Comparison of ENCODE assay signal across 19 mouse cellular contexts in genomic region chr5:122700837-122701212, GRCm38 (mm10). TPM values are rescaled to one million over a fixed set of nuclear protein-coding genes. Genes with fewer than 3 reads are reported as not detected.
DNase-seq lines count a peak whose midpoint lies in the region; ATAC-seq and TF ChIP-seq lines count a peak whose summit lies in the region.
"Had no signal": no experiment of that assay in that cellular context is flagged by ENCODE, and none has a peak within 500 bp of the region (broad histone marks: within the 10 kb centered on the region; RNA-seq: fewer than 3 reads in every experiment).

No protein-coding gene starts in this region.

- no peaks in the 10 kb centered on the region for H3K27me3 ChIP-seq in liver, adult 2 months (ENCODE audit: control insufficient read depth, insufficient read depth, low read length)
- no peaks in the 10 kb centered on the region for H3K27me3 ChIP-seq in cerebellum, adult 2 months (ENCODE audit: control insufficient read depth, insufficient read depth, low read length)
- H3K27me3 ChIP-seq: embryonic facial prominence, embryonic 15.5 days; neural tube, embryonic 12.5 days had no signal

- H3K36me3 ChIP-seq in liver, adult 2 months (ENCODE audit: control insufficient read depth, insufficient read depth, low read length) = no peaks in the 10 kb centered on the region
- H3K36me3 ChIP-seq: embryonic facial prominence, embryonic 15.5 days; heart, embryonic 10.5 days; limb, embryonic 10.5 days; neural tube, embryonic 12.5 days had no signal

- DNase-seq in MEL-GATA-1-ER (ENCODE audit: extremely low read depth, low read depth) = peak; percentile 91
- peak; percentile 60 for DNase-seq in liver, adult 2 months (ENCODE audit: extremely low read depth, low read depth, low spot score)
- DNase-seq in right cerebral cortex, postnatal 36 days (ENCODE audit: low spot score in 2 of 2) = no peak
- DNase-seq in left cerebral cortex, postnatal 10 days (ENCODE audit: extremely low spot score in 1 of 2, low spot score in 2 of 2) = no peak
- DNase-seq in cerebellum, adult 2 months = no peak
- no peak for DNase-seq in heart, postnatal 4 days
- DNase-seq: adrenal gland, postnatal 14 days; forebrain, postnatal 0 days; gastrocnemius, postnatal 10 days; heart, postnatal 36 days; kidney, postnatal 25 days; lung, postnatal 14 days; thymus, adult 2 months had no signal

- H3K9ac ChIP-seq in liver, adult 2 months (ENCODE audit: low read depth, low read length) = no peak overlapping the region
- H3K9ac ChIP-seq: embryonic facial prominence, embryonic 15.5 days; forebrain, postnatal 0 days; neural tube, embryonic 12.5 days had no signal

- peak; percentile 45 for ATAC-seq in erythroblast, adult 5-6 weeks (replicated peaks; ENCODE audit: low FRiP score, poor library complexity, severe bottlenecking)
- peak; percentile 49 for ATAC-seq in megakaryocyte progenitor cell, adult 5-6 weeks (replicated peaks; ENCODE audit: poor library complexity)
- ATAC-seq: forebrain, postnatal 0 days had no signal

- no peak overlapping the region for H3K4me3 ChIP-seq in liver, adult 2 months (ENCODE audit: insufficient read depth, low read depth, low read length)
- no peak overlapping the region for H3K4me3 ChIP-seq in cerebellum, adult 2 months (replicated peaks; ENCODE audit: insufficient read depth, low read depth, low read length)
- H3K4me3 ChIP-seq: embryonic facial prominence, embryonic 15.5 days; heart, embryonic 10.5 days; limb, embryonic 10.5 days; neural tube, embryonic 12.5 days had no signal

- H3K4me1 ChIP-seq in liver, adult 2 months (ENCODE audit: control insufficient read depth, insufficient read depth, low read length) = peaks cover 21% of the 10 kb centered on the region
- no peaks in the 10 kb centered on the region for H3K4me1 ChIP-seq in cerebellum, adult 2 months (ENCODE audit: control insufficient read depth, insufficient read depth, low read length)
- H3K4me1 ChIP-seq: embryonic facial prominence, embryonic 15.5 days; limb, embryonic 10.5 days; neural tube, embryonic 12.5 days had no signal

- no peak for TF ChIP-seq CTCF in liver, adult 2 months (IDR thresholded peaks at IDR 0.05; ENCODE audit: low read depth, low read length)
- no peak for TF ChIP-seq CTCF in cerebellum, adult 2 months (IDR thresholded peaks at IDR 0.05; ENCODE audit: borderline replicate concordance, insufficient read depth, low read depth, low read length)

- no peak overlapping the region for H3K27ac ChIP-seq in liver, adult 2 months (replicated peaks; ENCODE audit: insufficient read depth, low read depth, low read length)
- no peak overlapping the region for H3K27ac ChIP-seq in cerebellum, adult 2 months (ENCODE audit: insufficient read depth, low read length)
- H3K27ac ChIP-seq: embryonic facial prominence, embryonic 15.5 days; heart, embryonic 10.5 days; limb, embryonic 10.5 days; neural tube, embryonic 12.5 days had no signal

- no peak for TF ChIP-seq POLR2A in liver, adult 2 months (IDR thresholded peaks at IDR 0.05; ENCODE audit: extremely low read depth, insufficient read depth, low read length)
- TF ChIP-seq POLR2A in cerebellum, adult 2 months (IDR thresholded peaks at IDR 0.05; ENCODE audit: borderline replicate concordance, insufficient read depth, low read length) = no peak

- intact Hi-C loops in left cerebral cortex, postnatal 10 days (cut with DNase I) = no loop called here

- WGBS in liver, adult 2 months = 21% methylated on average over 5 of the region's 5 CpGs
- 80% methylated on average over 5 of the region's 5 CpGs for WGBS in cerebellum, adult 2 months

- H3K79me2 ChIP-seq in liver, adult 2 months (ENCODE audit: control insufficient read depth, insufficient read depth, low read length) = no peaks in the 10 kb centered on the region

RNA-seq across cellular contexts. Expression of gene P2rx4, which starts 6.5 kb away (rescaled TPM):
- 7.9 and 20.8 TPM in 2 replicates for total RNA-seq in erythroblast, adult 5-6 weeks (2015; ENCODE audit: low replicate concordance)
- total RNA-seq in erythroblast, adult 5-6 weeks (2017; ENCODE audit: low replicate concordance) = 5.0 and 8.6 TPM in 2 replicates
- 43.2 and 59.9 TPM in 2 replicates for total RNA-seq in liver, adult 2 months (2014; rRNA removed)
- 50.1 and 59.5 TPM in 2 replicates for polyA plus RNA-seq in liver, adult 2 months (2012; rRNA removed)
- 15.6 and 18.1 TPM in 2 replicates for total RNA-seq in megakaryocyte progenitor cell, adult 5-6 weeks (2015)
- total RNA-seq in megakaryocyte progenitor cell, adult 5-6 weeks (2017) = 10.5 and 13.5 TPM in 2 replicates
- total RNA-seq in left cerebral cortex, postnatal 10 days (2021) = 1 to 10 TPM; 7.7 to 9.4 TPM
- polyA plus RNA-seq in cerebellum, adult 2 months (2012; rRNA removed) = 42.0 and 48.3 TPM in 2 replicates
- total RNA-seq in heart, postnatal 4 days (2021) = 10 to 100 TPM; 17.9 to 19.0 TPM

RNA-seq across cellular contexts. Expression of gene P2rx7, which starts 57.1 kb away (rescaled TPM):
- 2.1 and 2.9 TPM in 2 replicates for total RNA-seq in erythroblast, adult 5-6 weeks (2015; ENCODE audit: low replicate concordance)
- 1.8 and 2.1 TPM in 2 replicates for total RNA-seq in erythroblast, adult 5-6 weeks (2017; ENCODE audit: low replicate concordance)
- 2.2 and 4.3 TPM in 2 replicates for total RNA-seq in liver, adult 2 months (2014; rRNA removed)
- 2.7 and 4.0 TPM in 2 replicates for polyA plus RNA-seq in liver, adult 2 months (2012; rRNA removed)
- total RNA-seq in megakaryocyte progenitor cell, adult 5-6 weeks (2015) = 6.1 and 8.3 TPM in 2 replicates
- total RNA-seq in megakaryocyte progenitor cell, adult 5-6 weeks (2017) = 8.5 and 11.6 TPM in 2 replicates
- 1 to 10 TPM; 6.3 to 6.5 TPM for total RNA-seq in left cerebral cortex, postnatal 10 days (2021)
- 13.5 and 16.8 TPM in 2 replicates for polyA plus RNA-seq in cerebellum, adult 2 months (2012; rRNA removed)
- total RNA-seq in heart, postnatal 4 days (2021) = 1 to 10 TPM; 3.1 to 3.5 TPM
- polyA plus RNA-seq: limb, embryonic 10.5 days had no signal

Comparison
In these comparisons a context has a peak if more than half of its experiments do, and no peak if none do; other contexts are left out.
1. DNase-seq: peak in MEL-GATA-1-ER (single experiment) and liver, adult 2 months (single experiment); none in right cerebral cortex, postnatal 36 days (0 of 2), left cerebral cortex, postnatal 10 days (0 of 2), cerebellum, adult 2 months (0 of 2) and heart, postnatal 4 days (single experiment).